Mouse (Mus musculus) bone marrow, adult 2 months (tissue): ENCODE results near the gene Dlg2. TPM values are rescaled to one million over a fixed set of nuclear protein-coding genes. Genes with fewer than 3 reads are reported as not detected.

ENCODE experiments used
- H3K27ac ChIP-seq: fragments of 200-500 bp; 2 replicates; pipeline ENCODE4 v1.5.1; 2012; ENCODE audit warnings: low read depth, mild to moderate bottlenecking, control low read depth, inconsistent platforms, low read length; ENCODE audit not compliant: control insufficient read depth, poor library complexity, insufficient read depth
- H3K4me1 ChIP-seq: fragments of 200-500 bp; 2 replicates; pipeline ENCODE4 v1.6.1; 2011; ENCODE audit warnings: low read length; ENCODE audit not compliant: control insufficient read depth, insufficient read depth
- H3K4me3 ChIP-seq: fragments of 200-500 bp; replicated peaks from 2 replicates; pipeline ENCODE3; 2011; ENCODE audit warnings: mild to moderate bottlenecking, low read depth, low read length, control low read depth; ENCODE audit not compliant: control insufficient read depth
- CTCF ChIP-seq: fragments of 200-500 bp; IDR thresholded peaks from 2 replicates; pipeline ENCODE4 v1.5.1; 2011; ENCODE audit warnings: low read length, control low read depth; ENCODE audit not compliant: control insufficient read depth, insufficient read depth
- POLR2A ChIP-seq: fragments of 200-500 bp; IDR thresholded peaks from 2 replicates; pipeline ENCODE4 v1.6.1; 2011; ENCODE audit warnings: low read depth, mild to moderate bottlenecking, control low read depth, low read length, borderline replicate concordance; ENCODE audit not compliant: control insufficient read depth
- WGBS: fragments of 180-500 bp; shearing (Covaris S2); methylation state at CpG from one replicate; pipeline ENCODE4 v1.1.7; 2018; 5-methylcytosine and 5-hydroxymethylcytosine counted together
- polyA plus RNA-seq: library from polyadenylated mRNA; stranded (reverse); fragments of >200 nt; gene quantifications from 2 replicates; pipeline ENCODE4 v1.2.4, GENCODE M21; 2011; ENCODE audit warnings: low replicate concordance; ENCODE audit not compliant: missing spikeins, insufficient read depth, insufficient read length

The Dlg2 gene
- polyA plus RNA-seq, 1 experiment, result 11.7 TPM

- Histone ChIP-seq H3K27ac (no peak overlapping the region), H3K4me1 (no peaks in the 10 kb centered on the region), H3K4me3 (no peak overlapping the region)
- WGBS, result 74% methylated on average over 5 of the region's 5 CpGs
- TF ChIP-seq CTCF, result no peak
- no peak for TF ChIP-seq POLR2A
Measured at GRCm38 (mm10) chr7:91591261-91592170, 1115.0 kb downstream of the Dlg2 start.

GRCm38 (mm10) chr7:91598549-91598948, 1122.1 kb downstream of the Dlg2 start:
- no peak overlapping the region for H3K4me3 ChIP-seq
- 29% methylated on average over 4 of the region's 4 CpGs for WGBS
- H3K27ac ChIP-seq, result no peak overlapping the region
- TF ChIP-seq POLR2A, result no peak
- no peak for TF ChIP-seq CTCF
- H3K4me1 ChIP-seq, result no peaks in the 10 kb centered on the region

- Histone ChIP-seq H3K4me3 (no peak overlapping the region), H3K4me1 (no peaks in the 10 kb centered on the region), H3K27ac (no peak overlapping the region)
- TF ChIP-seq POLR2A (no peak), CTCF (no peak)
Measured at GRCm38 (mm10) chr7:91601307-91601706, 1124.8 kb downstream of the Dlg2 start.

DNA sequence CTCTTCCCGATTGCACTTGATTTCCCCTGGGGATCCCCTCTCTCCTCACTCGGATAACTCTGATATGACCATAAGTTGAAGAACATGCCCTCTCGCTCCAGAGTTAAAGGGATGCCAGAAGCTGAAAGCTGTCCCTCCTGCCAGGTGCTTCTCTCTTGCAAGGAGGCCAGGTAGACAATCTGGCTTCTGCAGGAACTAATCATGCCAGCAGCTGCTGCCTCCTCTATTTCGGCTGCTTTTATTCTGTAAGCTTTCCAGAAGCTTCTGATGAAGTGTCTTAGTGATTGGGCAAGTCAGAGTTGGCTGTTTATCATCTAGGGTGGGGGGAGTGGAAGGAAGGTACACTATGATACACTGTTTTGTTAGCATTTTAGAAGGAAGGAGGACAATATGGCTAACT, 1127.1 kb downstream of the Dlg2 start:
- no peak for TF ChIP-seq POLR2A
- TF ChIP-seq CTCF, result no peak
- no peak overlapping the region for H3K4me3 ChIP-seq
- no peaks in the 10 kb centered on the region for H3K4me1 ChIP-seq
- 71% methylated on average over 4 of the region's 4 CpGs for WGBS
- H3K27ac ChIP-seq, result no peak overlapping the region

- no peak overlapping the region for H3K27ac ChIP-seq
- no peaks in the 10 kb centered on the region for H3K4me1 ChIP-seq
- no peak overlapping the region for H3K4me3 ChIP-seq
- TF ChIP-seq CTCF (no peak), POLR2A (no peak)
- WGBS, result 70% methylated on average over 1 of the region's 1 CpGs
Measured at GRCm38 (mm10) chr7:91653033-91653432, 1176.6 kb downstream of the Dlg2 start.

GRCm38 (mm10) chr7:91659498-91659897, 1183.0 kb downstream of the Dlg2 start:
- Histone ChIP-seq H3K4me3 (no peak overlapping the region), H3K27ac (no peak overlapping the region), H3K4me1 (no peaks in the 10 kb centered on the region)
- TF ChIP-seq CTCF (no peak), POLR2A (no peak)
- 78% methylated on average over 2 of the region's 2 CpGs for WGBS

DNA sequence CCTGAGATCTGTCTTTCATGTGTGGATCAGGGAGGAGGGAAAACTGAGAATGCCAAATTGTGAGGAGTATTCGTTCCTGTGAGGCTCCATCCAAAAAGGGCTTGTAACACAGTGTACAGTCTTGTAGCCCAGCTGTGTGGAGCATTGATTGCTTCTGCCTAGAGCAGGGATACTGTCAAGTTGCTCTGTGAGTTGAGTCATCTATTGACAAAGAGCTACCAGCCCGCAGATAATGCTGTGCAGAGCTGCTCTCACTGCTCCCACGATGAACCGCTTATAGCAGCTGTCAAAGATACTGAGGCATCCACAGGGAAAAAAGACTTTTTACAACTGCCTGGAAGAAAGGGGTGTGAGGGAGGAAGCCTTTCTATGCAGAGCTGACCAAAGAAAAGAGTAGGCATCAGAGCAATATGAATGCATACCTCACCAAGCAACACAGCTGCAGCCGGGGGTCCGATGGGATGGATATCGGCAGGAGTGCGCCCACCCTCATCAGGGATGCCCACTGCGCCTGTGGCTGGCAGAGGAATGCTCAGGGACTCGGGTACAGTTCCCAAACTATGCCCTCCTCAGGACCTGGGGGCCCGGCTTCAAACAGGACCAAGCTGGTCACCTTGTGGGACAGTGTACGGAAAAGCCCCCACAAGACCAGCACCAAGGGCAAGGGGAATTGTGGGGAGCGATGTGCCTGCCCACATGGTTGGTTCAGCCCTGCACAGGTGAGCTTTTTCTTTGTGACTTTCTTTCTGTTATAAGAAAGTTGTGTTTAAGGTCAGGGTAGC, 1196.0 kb downstream of the Dlg2 start:
- H3K27ac ChIP-seq, result no peak overlapping the region
- H3K4me1 ChIP-seq, result no peaks in the 10 kb centered on the region
- no peak overlapping the region for H3K4me3 ChIP-seq
- TF ChIP-seq CTCF (no peak), POLR2A (no peak)
- 82% methylated on average over 13 of the region's 13 CpGs for WGBS

- H3K4me3 ChIP-seq, result no peak overlapping the region
- no peak overlapping the region for H3K27ac ChIP-seq
- TF ChIP-seq CTCF, result no peak
- no peak for TF ChIP-seq POLR2A
- no peaks in the 10 kb centered on the region for H3K4me1 ChIP-seq
Measured at GRCm38 (mm10) chr7:91674401-91674800, 1197.9 kb downstream of the Dlg2 start.

- 68% methylated on average over 2 of the region's 2 CpGs for WGBS
- H3K27ac ChIP-seq, result no peak overlapping the region
- TF ChIP-seq POLR2A (no peak), CTCF (no peak)
- H3K4me1 ChIP-seq, result no peaks in the 10 kb centered on the region
- H3K4me3 ChIP-seq, result no peak overlapping the region
Measured at GRCm38 (mm10) chr7:91677934-91678333, 1201.5 kb downstream of the Dlg2 start.
